Mouse (Mus musculus): Measurements from ENCODE around the gene Ntm. TPM values are rescaled to one million over a fixed set of nuclear protein-coding genes. Genes with fewer than 3 reads are reported as not detected.

The Ntm gene
- total and polyA plus RNA-seq, 3 experiments: 1.6 to 1.9 (median 1.8) TPM

GRCm38 (mm10) chr9:29075243-29075642, 887.7 kb downstream of the Ntm start:
- intact Hi-C loops (cut with DNase I): no loop called here
- Histone ChIP-seq H3K27me3 (ENCODE audit: control insufficient read depth, insufficient read depth, low read length) (no peaks in the 10 kb centered on the region), H3K4me3 (no peak overlapping the region), H3K36me3 (ENCODE audit: control insufficient read depth, insufficient read depth, low read length) (no peaks in the 10 kb centered on the region), H3K4me1 (ENCODE audit: control insufficient read depth, insufficient read depth, low read length) (no peaks in the 10 kb centered on the region), H3K9ac (ENCODE audit: low read depth, low read length) (no peak overlapping the region), H3K79me2 (replicated peaks; ENCODE audit: control insufficient read depth, insufficient read depth, low read length) (no peaks in the 10 kb centered on the region), H3K27ac (no peak overlapping the region)
- 84% methylated on average over 2 of the region's 2 CpGs for WGBS
- TF ChIP-seq EP300 (IDR thresholded peaks at IDR 0.05; ENCODE audit: insufficient read depth, low read depth, low read length) (no peak), POLR2A (IDR thresholded peaks at IDR 0.05; ENCODE audit: insufficient read depth, low read depth, low read length) (no peak), CTCF (IDR thresholded peaks at IDR 0.05) (no peak)
- DNase-seq: no peak

GRCm38 (mm10) chr9:29074494-29074893, 888.4 kb downstream of the Ntm start:
- Histone ChIP-seq H3K27me3 (ENCODE audit: control insufficient read depth, insufficient read depth, low read length) (no peaks in the 10 kb centered on the region), H3K9ac (ENCODE audit: low read depth, low read length) (no peak overlapping the region), H3K36me3 (ENCODE audit: control insufficient read depth, insufficient read depth, low read length) (no peaks in the 10 kb centered on the region), H3K79me2 (replicated peaks; ENCODE audit: control insufficient read depth, insufficient read depth, low read length) (no peaks in the 10 kb centered on the region), H3K27ac (no peak overlapping the region), H3K4me3 (no peak overlapping the region), H3K4me1 (ENCODE audit: control insufficient read depth, insufficient read depth, low read length) (no peaks in the 10 kb centered on the region)
- intact Hi-C loops (cut with DNase I): no loop called here
- 57% methylated on average over 2 of the region's 2 CpGs for WGBS
- TF ChIP-seq CTCF (IDR thresholded peaks at IDR 0.05) (no peak), EP300 (IDR thresholded peaks at IDR 0.05; ENCODE audit: insufficient read depth, low read depth, low read length) (no peak), POLR2A (IDR thresholded peaks at IDR 0.05; ENCODE audit: insufficient read depth, low read depth, low read length) (no peak)
- DNase-seq: no peak

GRCm38 (mm10) chr9:29071997-29072396, 890.9 kb downstream of the Ntm start:
- Histone ChIP-seq H3K27ac (no peak overlapping the region), H3K4me3 (no peak overlapping the region), H3K36me3 (ENCODE audit: control insufficient read depth, insufficient read depth, low read length) (no peaks in the 10 kb centered on the region), H3K79me2 (replicated peaks; ENCODE audit: control insufficient read depth, insufficient read depth, low read length) (no peaks in the 10 kb centered on the region), H3K4me1 (ENCODE audit: control insufficient read depth, insufficient read depth, low read length) (no peaks in the 10 kb centered on the region), H3K27me3 (ENCODE audit: control insufficient read depth, insufficient read depth, low read length) (no peaks in the 10 kb centered on the region), H3K9ac (ENCODE audit: low read depth, low read length) (no peak overlapping the region)
- intact Hi-C loops (cut with DNase I): no loop called here
- WGBS: 69% methylated on average over 1 of the region's 1 CpGs
- no peak for TF ChIP-seq EP300 (IDR thresholded peaks at IDR 0.05; ENCODE audit: insufficient read depth, low read depth, low read length)
- no peak for TF ChIP-seq CTCF (IDR thresholded peaks at IDR 0.05)
- no peak for TF ChIP-seq POLR2A (IDR thresholded peaks at IDR 0.05; ENCODE audit: insufficient read depth, low read depth, low read length)
- DNase-seq: no peak

- no peak for DNase-seq
- no peaks in the 10 kb centered on the region for H3K4me1 ChIP-seq (ENCODE audit: control insufficient read depth, insufficient read depth, low read length)
- no peak for TF ChIP-seq POLR2A (IDR thresholded peaks at IDR 0.05; ENCODE audit: insufficient read depth, low read depth, low read length)
- TF ChIP-seq CTCF (IDR thresholded peaks at IDR 0.05): no peak
- TF ChIP-seq EP300 (IDR thresholded peaks at IDR 0.05; ENCODE audit: insufficient read depth, low read depth, low read length): no peak
- no peak overlapping the region for H3K27ac ChIP-seq
- no peaks in the 10 kb centered on the region for H3K36me3 ChIP-seq (ENCODE audit: control insufficient read depth, insufficient read depth, low read length)
- H3K9ac ChIP-seq (ENCODE audit: low read depth, low read length): no peak overlapping the region
- H3K27me3 ChIP-seq (ENCODE audit: control insufficient read depth, insufficient read depth, low read length): no peaks in the 10 kb centered on the region
- intact Hi-C loops (cut with DNase I): no loop called here
- WGBS: 72% methylated on average over 5 of the region's 5 CpGs
- no peak overlapping the region for H3K4me3 ChIP-seq
- no peaks in the 10 kb centered on the region for H3K79me2 ChIP-seq (replicated peaks; ENCODE audit: control insufficient read depth, insufficient read depth, low read length)
Measured at GRCm38 (mm10) chr9:29067572-29067971, 895.4 kb downstream of the Ntm start.

- Histone ChIP-seq H3K36me3 (ENCODE audit: control insufficient read depth, insufficient read depth, low read length) (no peaks in the 10 kb centered on the region), H3K4me1 (ENCODE audit: control insufficient read depth, insufficient read depth, low read length) (no peaks in the 10 kb centered on the region), H3K27me3 (ENCODE audit: control insufficient read depth, insufficient read depth, low read length) (no peaks in the 10 kb centered on the region), H3K4me3 (no peak overlapping the region), H3K9ac (ENCODE audit: low read depth, low read length) (no peak overlapping the region), H3K79me2 (replicated peaks; ENCODE audit: control insufficient read depth, insufficient read depth, low read length) (no peaks in the 10 kb centered on the region), H3K27ac (no peak overlapping the region)
- 71% methylated on average over 6 of the region's 6 CpGs for WGBS
- no peak for DNase-seq
- intact Hi-C loops (cut with DNase I): no loop called here
- TF ChIP-seq EP300 (IDR thresholded peaks at IDR 0.05; ENCODE audit: insufficient read depth, low read depth, low read length) (no peak), CTCF (IDR thresholded peaks at IDR 0.05) (no peak), POLR2A (IDR thresholded peaks at IDR 0.05; ENCODE audit: insufficient read depth, low read depth, low read length) (no peak)
Measured at GRCm38 (mm10) chr9:29060293-29060692, 902.6 kb downstream of the Ntm start.

- no peaks in the 10 kb centered on the region for H3K4me1 ChIP-seq (ENCODE audit: control insufficient read depth, insufficient read depth, low read length)
- H3K9ac ChIP-seq (ENCODE audit: low read depth, low read length): no peak overlapping the region
- DNase-seq: no peak
- H3K27me3 ChIP-seq (ENCODE audit: control insufficient read depth, insufficient read depth, low read length): no peaks in the 10 kb centered on the region
- no peak overlapping the region for H3K27ac ChIP-seq
- no peak overlapping the region for H3K4me3 ChIP-seq
- H3K36me3 ChIP-seq (ENCODE audit: control insufficient read depth, insufficient read depth, low read length): no peaks in the 10 kb centered on the region
- H3K79me2 ChIP-seq (replicated peaks; ENCODE audit: control insufficient read depth, insufficient read depth, low read length): no peaks in the 10 kb centered on the region
- TF ChIP-seq CTCF (IDR thresholded peaks at IDR 0.05): no peak
- no peak for TF ChIP-seq EP300 (IDR thresholded peaks at IDR 0.05; ENCODE audit: insufficient read depth, low read depth, low read length)
- no peak for TF ChIP-seq POLR2A (IDR thresholded peaks at IDR 0.05; ENCODE audit: insufficient read depth, low read depth, low read length)
- WGBS: 83% methylated on average over 8 of the region's 8 CpGs
- intact Hi-C loops (cut with DNase I): no loop called here
Measured at GRCm38 (mm10) chr9:29058811-29059210, 904.1 kb downstream of the Ntm start.

Measured in heart, adult 2 months (tissue).